Mouse (Mus musculus) left cerebral cortex, postnatal 14 days (tissue): Measurements from ENCODE around the gene 4932414N04Rik. TPM values are rescaled to one million over a fixed set of nuclear protein-coding genes. Genes with fewer than 3 reads are reported as not detected.

Experiments
- DNase-seq, 2 experiments: peaks; one replicate each; pipeline ENCODE4 v3.0.0; 2021 to 2022; ENCODE audit warnings: low spot score in 2 of 2, mixed read lengths in 1 of 2
- intact Hi-C: fragments of 180-260 bp; cut with DNase I; formaldehyde crosslinking; loops from one replicate; pipeline ENCODE4 v1.15.1; 2025
- total RNA-seq, 2 experiments: library from RNA; stranded (reverse); gene quantifications; 2 replicates each; pipeline ENCODE4 v1.2.3; 2021

The 4932414N04Rik gene
- total RNA-seq, 2 experiments from 2014 or later: not detected

- DNase-seq: no peak
- intact Hi-C loops: no loop called here
Measured at GRCm38 (mm10) chr2:68797106-68797505, 140.8 kb downstream of the 4932414N04Rik start.

Other genes with a start within 250 kb of the 4932414N04Rik start
- gene Stk39, start 184.2 kb upstream of the 4932414N04Rik start, total RNA-seq: 10 to 100 TPM; 53.8 to 57.0 TPM
- gene 4933409G03Rik, start 74.1 kb upstream of the 4932414N04Rik start, total RNA-seq: not detected
- gene Cers6, start 205.0 kb downstream of the 4932414N04Rik start, total RNA-seq: 10 to 100 TPM; 69.2 to 74.0 TPM